Mouse (Mus musculus) forebrain, embryonic 16.5 days (tissue): ENCODE results near the gene Tut7. TPM values are rescaled to one million over a fixed set of nuclear protein-coding genes. Genes with fewer than 3 reads are reported as not detected.
"Not testable (repeated sequence)": the region's sequence is repeated elsewhere in the genome, so short reads cannot be mapped to it uniquely, and the experiment has no call there.

Source experiments
- ATAC-seq: fragments of 200-750 bp; cut with Nextera tagmentation; 2 replicates; pipeline ENCODE4 v1.8.0; 2017; ENCODE audit warnings: mild to moderate bottlenecking, moderate library complexity
- H3K27ac ChIP-seq: fragments of 300-500 bp; sonication (generic); 2 replicates; pipeline ENCODE4 v1.5.1; 2014; ENCODE audit warnings: low read length, control low read depth
- H3K27me3 ChIP-seq: fragments of 300-500 bp; sonication (generic); replicated peaks from 2 replicates; pipeline ENCODE4 v1.6.1; 2014; ENCODE audit warnings: low read length; ENCODE audit not compliant: control insufficient read depth, insufficient read depth
- H3K36me3 ChIP-seq: fragments of 300-500 bp; sonication (generic); 2 replicates; pipeline ENCODE4 v1.6.1; 2014; ENCODE audit not compliant: control insufficient read depth, insufficient read depth
- H3K4me1 ChIP-seq: fragments of 300-500 bp; sonication (generic); replicated peaks from 2 replicates; pipeline ENCODE4 v1.6.1; 2014; ENCODE audit warnings: low read length; ENCODE audit not compliant: control insufficient read depth, insufficient read depth
- H3K4me2 ChIP-seq: fragments of 300-500 bp; sonication (generic); 2 replicates; pipeline ENCODE4 v1.6.1; 2014; ENCODE audit warnings: mild to moderate bottlenecking, low read length, control low read depth
- H3K4me3 ChIP-seq: fragments of 300-500 bp; sonication (generic); replicated peaks from 2 replicates; pipeline ENCODE4 v1.5.1; 2014; ENCODE audit warnings: mild to moderate bottlenecking, low read length, control low read depth
- H3K9ac ChIP-seq: fragments of 300-500 bp; sonication (generic); replicated peaks from 2 replicates; pipeline ENCODE4 v1.6.1; 2014; ENCODE audit warnings: low read depth, low read length, control low read depth
- H3K9me3 ChIP-seq: fragments of 300-500 bp; sonication (generic); 2 replicates; pipeline ENCODE4 v1.6.1; 2016; ENCODE audit warnings: low read length; ENCODE audit not compliant: control insufficient read depth
- WGBS: fragments of 180-500 bp; shearing (Covaris S2); extraction: QIAGEN DNeasy Blood & Tissue Kit; methylation state at CpG from one replicate; pipeline ENCODE4 v1.1.7; 2014; 5-methylcytosine and 5-hydroxymethylcytosine counted together
- polyA plus RNA-seq: library from polyadenylated mRNA; unstranded; fragments of >200 nt; fragmentation: Nextera tagmentation; extraction: Ambion mirVana; gene quantifications from 2 replicates; pipeline ENCODE4 v1.2.1, GENCODE M21; 2015

The Tut7 gene
- polyA plus RNA-seq, 1 experiment from 2014 or later, result 65.1 TPM

DNA sequence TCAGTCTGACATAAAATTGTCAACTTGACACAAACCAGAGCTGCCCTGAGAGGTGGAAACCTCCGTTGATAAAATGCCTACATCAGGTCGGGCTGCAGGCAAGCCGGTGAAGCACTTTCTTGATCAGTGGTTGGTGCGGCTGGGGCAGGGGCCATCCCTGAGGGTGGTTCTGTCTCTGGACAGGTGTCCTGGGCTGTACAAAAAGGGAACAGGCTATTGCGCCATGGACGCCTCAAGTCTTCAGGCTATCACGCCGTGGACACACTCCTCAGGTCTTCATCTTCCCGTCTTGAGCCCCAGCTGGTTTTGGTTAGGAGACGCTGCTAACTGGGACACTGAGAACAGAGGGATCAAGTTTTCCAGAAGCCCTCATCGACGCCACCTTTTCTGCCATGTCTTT, 72.6 kb downstream of the Tut7 start:
- no peak overlapping the region for H3K4me3 ChIP-seq
- no peak for ATAC-seq
- H3K27ac ChIP-seq, result no peak overlapping the region
- no peaks in the 10 kb centered on the region for H3K27me3 ChIP-seq
- no peak overlapping the region for H3K4me2 ChIP-seq
- no peaks in the 10 kb centered on the region for H3K4me1 ChIP-seq
- no peaks in the 10 kb centered on the region for H3K9me3 ChIP-seq
- WGBS, result 91% methylated on average over 12 of the region's 12 CpGs
- no peak overlapping the region for H3K9ac ChIP-seq
- H3K36me3 ChIP-seq, result peaks cover 6% of the 10 kb centered on the region; the same call in 1 of the 2 replicates

GRCm38 (mm10) chr13:59746711-59747110, 76.2 kb downstream of the Tut7 start, which contains the start of gene 1700014D04Rik:
1700014D04Rik (minus strand) TSS chr13:59746752.
- 79% methylated on average over 9 of the region's 9 CpGs for whole genome bisulfite sequencing
- no peaks in the 10 kb centered on the region for H3K9me3 ChIP-seq
- H3K36me3 ChIP-seq, result no peaks in the 10 kb centered on the region
- no peak for ATAC-seq
- no peaks in the 10 kb centered on the region for H3K27me3 ChIP-seq
- H3K9ac ChIP-seq, result no peak within 1 kb of the TSS
- H3K4me1 ChIP-seq, result no peaks in the 10 kb centered on the region
- no peak within 1 kb of the TSS for H3K4me3 ChIP-seq
- H3K27ac ChIP-seq, result no peak within 1 kb of the TSS
- H3K4me2 ChIP-seq, result no peak within 1 kb of the TSS

- no peak for ATAC-seq
- WGBS, result 80% methylated on average over 6 of the region's 6 CpGs
Measured at GRCm38 (mm10) chr13:59746164-59746563, 76.8 kb downstream of the Tut7 start.

GRCm38 (mm10) chr13:59745462-59745861, 77.5 kb downstream of the Tut7 start:
- H3K4me1 ChIP-seq, result no peaks in the 10 kb centered on the region
- H3K27ac ChIP-seq, result no peak overlapping the region
- H3K9ac ChIP-seq, result no peak overlapping the region
- ATAC-seq, result no peak
- WGBS, result 89% methylated on average over 6 of the region's 6 CpGs
- H3K9me3 ChIP-seq, result no peaks in the 10 kb centered on the region
- H3K4me2 ChIP-seq, result no peak overlapping the region
- H3K4me3 ChIP-seq, result no peak overlapping the region
- H3K27me3 ChIP-seq, result no peaks in the 10 kb centered on the region
- H3K36me3 ChIP-seq, result no peaks in the 10 kb centered on the region

More at GRCm38 (mm10) chr13:59746164-59746563, 76.8 kb downstream of the Tut7 start:
- Histone ChIP-seq H3K4me2 (no peak overlapping the region), H3K9me3 (no peaks in the 10 kb centered on the region), H3K27me3 (no peaks in the 10 kb centered on the region), H3K4me1 (no peaks in the 10 kb centered on the region), H3K36me3 (no peaks in the 10 kb centered on the region), H3K27ac (no peak overlapping the region), H3K4me3 (no peak overlapping the region), H3K9ac (no peak overlapping the region)

DNA sequence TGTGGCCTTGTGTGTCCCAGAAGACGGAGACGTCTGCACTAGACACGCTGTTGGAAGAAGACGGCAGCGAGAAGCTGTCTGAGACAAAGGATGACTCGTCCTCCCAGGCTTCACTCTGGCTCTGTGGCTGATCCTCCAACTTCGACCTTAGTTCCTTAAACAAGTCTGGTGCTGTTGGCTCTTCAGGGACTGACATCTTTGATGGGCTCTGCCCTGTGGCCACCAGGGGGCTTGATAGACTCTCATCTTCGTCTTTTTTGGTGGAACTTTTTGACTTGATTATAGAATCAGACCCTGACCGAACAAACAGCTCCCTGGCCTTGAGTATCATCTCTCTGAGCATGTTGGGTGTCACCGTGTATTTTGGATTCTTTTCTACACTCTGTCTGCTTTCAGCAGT, 81.2 kb downstream of the Tut7 start:
- no peaks in the 10 kb centered on the region for H3K9me3 ChIP-seq
- 80% methylated on average over 10 of the region's 10 CpGs for WGBS
- no peaks in the 10 kb centered on the region for H3K36me3 ChIP-seq
- no peak overlapping the region for H3K4me3 ChIP-seq
- no peaks in the 10 kb centered on the region for H3K4me1 ChIP-seq
- H3K27ac ChIP-seq, result no peak overlapping the region
- no peak for ATAC-seq
- no peak overlapping the region for H3K4me2 ChIP-seq
- H3K9ac ChIP-seq, result no peak overlapping the region
- H3K27me3 ChIP-seq, result no peaks in the 10 kb centered on the region

DNA sequence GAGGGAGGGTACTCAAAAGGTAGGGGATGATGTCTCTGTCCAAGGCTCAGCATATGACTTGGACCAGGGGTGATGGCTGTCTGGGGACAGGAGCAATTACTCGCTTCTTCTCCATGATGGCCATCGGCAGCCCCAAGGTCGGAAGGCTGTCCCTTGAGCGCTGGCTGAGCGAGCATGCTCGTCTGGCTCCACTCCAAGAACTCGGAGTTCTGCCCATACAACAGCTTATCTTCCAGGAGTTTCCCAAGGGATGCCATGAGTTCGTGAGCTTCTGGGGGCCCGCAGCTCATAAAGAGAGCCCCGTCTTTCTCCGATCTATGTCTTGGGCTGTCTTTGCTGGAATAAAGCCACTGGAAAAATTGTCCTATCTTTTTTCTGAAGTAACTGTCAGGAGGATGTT, 81.9 kb downstream of the Tut7 start:
- Histone ChIP-seq H3K27me3 (no peaks in the 10 kb centered on the region), H3K9me3 (no peaks in the 10 kb centered on the region)
- 87% methylated on average over 11 of the region's 11 CpGs for WGBS

DNA sequence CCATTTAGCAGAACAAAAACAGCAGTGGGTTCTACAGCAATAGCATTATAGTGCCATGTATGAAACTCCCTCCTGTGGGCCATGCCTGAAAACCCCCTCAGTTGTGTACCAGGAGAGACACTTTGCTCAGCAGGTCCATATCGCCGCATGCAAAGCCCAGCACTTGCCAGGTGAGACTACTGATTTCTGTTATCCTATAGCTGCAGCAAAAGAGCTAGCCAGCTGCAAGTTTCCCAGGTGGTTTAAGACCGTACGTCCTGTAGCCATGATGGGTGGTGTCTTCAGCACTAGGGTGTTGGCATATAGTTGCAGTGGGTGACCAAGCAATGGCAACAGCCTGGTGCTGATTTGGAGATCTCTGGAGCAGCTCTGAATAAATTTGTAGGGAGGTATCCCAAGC, 83.5 kb downstream of the Tut7 start:
- Histone ChIP-seq H3K4me3 (no peak overlapping the region), H3K9me3 (no peaks in the 10 kb centered on the region), H3K9ac (no peak overlapping the region), H3K4me1 (no peaks in the 10 kb centered on the region), H3K27me3 (no peaks in the 10 kb centered on the region), H3K4me2 (no peak overlapping the region), H3K27ac (no peak overlapping the region), H3K36me3 (no peaks in the 10 kb centered on the region)
- no peak for ATAC-seq
- 90% methylated on average over 4 of the region's 4 CpGs for WGBS

More for the DNA sequence above, 81.9 kb downstream of the Tut7 start:
- no peaks in the 10 kb centered on the region for H3K36me3 ChIP-seq
- H3K27ac ChIP-seq, result no peak overlapping the region
- no peaks in the 10 kb centered on the region for H3K4me1 ChIP-seq
- H3K4me3 ChIP-seq, result no peak overlapping the region
- no peak for ATAC-seq
- no peak overlapping the region for H3K9ac ChIP-seq
- H3K4me2 ChIP-seq, result no peak overlapping the region

GRCm38 (mm10) chr13:59738455-59738854, 84.5 kb downstream of the Tut7 start:
- Histone ChIP-seq H3K4me1 (no peaks in the 10 kb centered on the region), H3K36me3 (no peaks in the 10 kb centered on the region), H3K9me3 (no peaks in the 10 kb centered on the region), H3K4me3 (no peak overlapping the region), H3K27ac (no peak overlapping the region), H3K27me3 (no peaks in the 10 kb centered on the region), H3K9ac (no peak overlapping the region), H3K4me2 (no peak overlapping the region)
- WGBS, result 83% methylated on average over 2 of the region's 2 CpGs
- ATAC-seq, result no peak

DNA sequence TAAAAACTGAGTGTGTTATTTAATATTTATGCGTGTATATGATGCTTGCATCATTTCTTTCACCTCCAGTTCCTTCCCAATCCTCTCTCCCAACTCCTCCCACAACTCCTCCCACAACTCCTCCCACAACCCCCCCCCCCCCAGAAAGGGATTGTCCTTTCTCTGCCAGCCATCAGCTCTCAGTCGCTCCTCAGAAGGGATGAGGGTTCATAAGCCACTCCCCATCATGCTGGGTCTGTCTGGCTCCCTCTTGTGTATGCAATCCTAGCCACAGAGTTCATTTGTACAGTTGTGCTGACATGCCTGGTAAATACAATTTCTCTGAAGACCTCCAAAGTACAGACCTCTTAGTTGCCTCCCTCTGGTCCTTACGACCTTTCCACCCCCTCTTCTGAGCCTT, 87.8 kb downstream of the Tut7 start:
- 31% methylated on average over 3 of the region's 3 CpGs for WGBS
- Histone ChIP-seq H3K27me3 (no peaks in the 10 kb centered on the region), H3K4me1 (no peaks in the 10 kb centered on the region), H3K4me2 (no peak overlapping the region), H3K9ac (no peak overlapping the region), H3K27ac (no peak overlapping the region), H3K4me3 (no peak overlapping the region), H3K36me3 (no peaks in the 10 kb centered on the region), H3K9me3 (no peaks in the 10 kb centered on the region)
- no peak for ATAC-seq

DNA sequence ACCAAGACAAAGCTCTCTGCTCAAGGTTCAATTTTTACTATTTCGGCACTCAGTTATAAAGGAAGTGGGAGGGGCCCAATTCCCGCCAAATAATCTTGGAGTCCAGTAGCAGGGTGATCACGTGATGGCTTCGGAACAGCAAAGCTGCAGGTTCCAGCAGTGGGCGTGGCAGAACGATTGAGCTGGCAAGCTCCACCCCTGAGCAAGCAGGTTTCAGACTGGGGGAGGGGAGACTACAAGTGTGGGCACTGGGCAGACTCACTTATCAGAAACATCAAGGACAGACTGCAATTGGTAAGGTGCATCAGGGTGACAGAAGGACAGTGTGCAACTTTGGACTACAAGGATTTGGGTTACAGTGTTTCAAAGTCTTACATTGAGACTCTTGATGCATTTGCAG, 88.6 kb downstream of the Tut7 start:
- WGBS, result 36% methylated on average over 6 of the region's 6 CpGs

More for the DNA sequence above, 88.6 kb downstream of the Tut7 start:
- H3K27me3 ChIP-seq, H3K36me3 ChIP-seq, H3K9me3 ChIP-seq, H3K4me1 ChIP-seq, H3K4me2 ChIP-seq, H3K9ac ChIP-seq, ATAC-seq, H3K27ac ChIP-seq, H3K4me3 ChIP-seq: not testable (repeated sequence)
